Mouse (Mus musculus) cortical plate, adult 2 months (tissue): ENCODE data around the gene D930020B18Rik. TPM values are rescaled to one million over a fixed set of nuclear protein-coding genes. Genes with fewer than 3 reads are reported as not detected.

Experiments used
- H3K27ac ChIP-seq: fragments of 200-500 bp; 2 replicates; pipeline ENCODE4 v1.5.1; 2012; ENCODE audit warnings: low read length, control low read depth, inconsistent platforms; ENCODE audit not compliant: insufficient read depth
- H3K4me1 ChIP-seq: fragments of 200-500 bp; 2 replicates; pipeline ENCODE4 v1.6.1; 2011; ENCODE audit warnings: low read length; ENCODE audit not compliant: control insufficient read depth, insufficient read depth
- H3K4me3 ChIP-seq: fragments of 200-500 bp; 2 replicates; pipeline ENCODE4 v1.5.1; 2011; ENCODE audit warnings: mild to moderate bottlenecking, low read length, control low read depth; ENCODE audit not compliant: insufficient read depth
- CTCF ChIP-seq: fragments of 200-500 bp; IDR thresholded peaks from 2 replicates; pipeline ENCODE4 v1.5.1; 2011; ENCODE audit warnings: mild to moderate bottlenecking, control low read depth, low read length; ENCODE audit not compliant: insufficient read depth; ENCODE audit errors: extremely low read depth
- POLR2A ChIP-seq: fragments of 200-500 bp; IDR thresholded peaks from 2 replicates; pipeline ENCODE4 v1.6.1; 2011; ENCODE audit warnings: mild to moderate bottlenecking, low read length, control low read depth; ENCODE audit not compliant: insufficient read depth; ENCODE audit errors: extremely low read depth
- polyA plus RNA-seq: library from polyadenylated mRNA; depleted of rRNA; stranded (reverse); fragments of >200 nt; gene quantifications from 2 replicates; pipeline ENCODE4 v1.2.3, GENCODE M21; 2012

Gene D930020B18Rik
- polyA plus RNA-seq, 1 experiment = 0.31 TPM

DNA sequence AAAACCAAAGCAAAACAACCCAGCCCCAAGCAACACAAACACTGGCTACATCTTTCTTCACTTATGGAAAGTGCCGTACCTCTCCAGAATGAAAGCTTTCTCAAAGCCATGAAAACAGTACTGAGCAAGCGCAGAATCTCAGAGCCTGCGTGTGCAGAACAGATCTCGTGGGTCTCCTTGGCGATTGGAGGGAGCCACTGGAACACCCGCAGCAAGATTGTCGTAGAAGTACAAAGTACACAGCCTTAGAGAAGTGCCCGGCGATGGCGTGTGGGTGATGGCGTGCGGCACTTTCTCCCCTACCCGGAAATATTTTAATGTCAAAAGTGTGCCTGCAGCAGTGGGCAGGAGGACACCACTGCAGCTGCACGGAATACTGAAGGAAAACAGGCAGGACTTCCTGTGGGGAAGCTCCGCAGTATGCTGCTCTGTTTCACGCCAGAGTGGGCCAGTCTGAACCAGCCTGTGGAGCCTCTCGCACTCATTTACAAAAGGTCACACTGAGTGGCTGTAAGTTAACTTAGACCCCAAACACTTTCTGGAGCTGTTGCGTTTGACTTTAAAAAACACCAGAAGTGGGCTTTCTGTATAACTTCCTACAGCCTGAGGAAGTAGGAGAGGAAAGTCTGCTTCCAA is 51.7 kb downstream of the D930020B18Rik start:
- Histone ChIP-seq H3K4me3 (peak overlapping the region; percentile 19), H3K27ac (no peak overlapping the region), H3K4me1 (no peaks in the 10 kb centered on the region)
- TF ChIP-seq CTCF = no peak
- TF ChIP-seq POLR2A = no peak

DNA sequence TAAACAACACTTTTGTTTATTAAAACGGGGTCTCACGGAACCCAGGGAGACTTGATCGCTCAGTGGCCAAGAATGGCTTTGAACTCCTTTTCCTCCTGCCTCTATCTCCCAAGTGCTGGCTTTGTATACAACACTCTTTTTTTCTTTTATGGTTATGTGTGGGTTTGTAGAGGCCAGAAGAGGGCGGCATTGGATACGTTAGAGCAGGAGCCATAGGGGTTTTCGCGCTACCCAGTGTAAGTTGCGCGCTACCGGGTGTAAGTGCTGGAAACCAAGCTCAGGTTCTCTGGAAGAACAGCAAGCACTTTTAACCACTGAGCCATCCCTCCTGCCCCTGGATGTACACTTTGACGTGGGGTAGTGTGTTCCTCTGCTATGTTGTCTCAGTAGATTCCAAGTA is 53.2 kb downstream of the D930020B18Rik start:
- Histone ChIP-seq H3K27ac (no peak overlapping the region), H3K4me3 (no peak overlapping the region), H3K4me1 (no peaks in the 10 kb centered on the region)
- no peak for TF ChIP-seq CTCF
- no peak for TF ChIP-seq POLR2A

DNA sequence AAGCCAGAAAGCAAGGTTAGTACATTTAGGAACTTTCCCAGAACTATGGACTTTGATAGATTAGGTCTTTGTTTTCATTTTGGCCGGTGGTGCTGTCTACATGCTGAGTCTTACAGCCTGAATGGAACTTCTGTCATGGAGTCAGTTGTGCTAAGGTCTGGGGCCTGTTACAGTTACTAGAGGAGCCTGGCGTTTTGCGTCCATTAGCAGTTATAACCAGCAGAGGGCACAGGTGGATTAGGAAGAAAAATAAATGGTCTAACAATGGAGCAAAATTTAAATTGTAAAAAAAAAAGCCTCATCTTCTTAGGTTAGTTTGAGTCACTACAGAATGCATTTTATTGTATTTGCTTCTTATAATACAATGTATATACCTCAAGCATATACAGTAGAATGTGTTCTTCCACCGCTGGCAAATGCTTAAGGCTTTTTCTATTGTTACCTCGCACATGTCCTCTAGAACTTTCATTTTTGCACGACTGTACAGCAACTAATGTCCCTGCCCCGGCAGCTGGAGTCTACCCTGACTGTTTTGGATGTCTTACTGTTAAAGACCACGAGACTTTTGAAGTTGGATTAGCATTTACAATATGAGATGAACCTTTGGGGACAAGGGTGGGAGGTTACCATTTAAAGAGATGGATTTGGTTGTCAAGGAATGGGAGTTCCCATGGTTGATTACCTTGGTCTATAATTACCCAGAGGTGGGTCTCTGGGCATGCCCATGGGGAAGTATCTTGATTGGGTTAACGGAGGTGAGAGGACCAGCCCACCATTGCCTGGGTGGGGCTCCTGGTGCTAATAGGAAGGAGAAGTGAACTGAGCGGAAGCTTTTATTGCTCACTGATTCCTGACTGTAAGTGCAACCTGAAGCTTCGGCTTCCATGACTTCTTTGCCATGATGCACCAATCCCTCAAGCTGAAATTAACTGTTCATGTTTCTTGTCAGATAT is 60.2 kb downstream of the D930020B18Rik start:
- H3K4me3 ChIP-seq = no peak overlapping the region
- H3K4me1 ChIP-seq = peaks cover 2% of the 10 kb centered on the region
- no peak for TF ChIP-seq POLR2A
- peak; percentile 57 for TF ChIP-seq CTCF
- H3K27ac ChIP-seq = no peak overlapping the region

DNA sequence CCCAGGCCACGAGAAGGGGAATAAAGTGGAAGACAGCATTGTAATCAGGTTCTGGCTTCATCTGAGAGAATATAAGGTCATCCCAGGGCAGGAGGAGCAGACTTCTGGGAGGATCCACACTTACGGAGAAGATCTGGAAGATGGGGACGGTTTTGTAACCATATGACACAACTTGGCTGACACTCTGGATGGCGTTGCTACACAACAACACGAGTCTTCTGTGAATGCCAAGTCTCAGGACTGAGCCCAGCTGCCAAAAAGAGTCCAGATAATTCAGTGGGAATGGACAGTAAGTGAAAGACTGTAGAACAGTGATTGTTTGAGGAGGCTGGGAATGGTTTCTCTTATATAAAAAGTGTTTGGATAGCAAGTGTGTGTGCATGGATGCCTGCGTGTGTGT is 62.2 kb downstream of the D930020B18Rik start:
- H3K4me1 ChIP-seq = peaks cover 2% of the 10 kb centered on the region
- no peak overlapping the region for H3K4me3 ChIP-seq
- no peak for TF ChIP-seq POLR2A
- TF ChIP-seq CTCF = no peak
- no peak overlapping the region for H3K27ac ChIP-seq

DNA sequence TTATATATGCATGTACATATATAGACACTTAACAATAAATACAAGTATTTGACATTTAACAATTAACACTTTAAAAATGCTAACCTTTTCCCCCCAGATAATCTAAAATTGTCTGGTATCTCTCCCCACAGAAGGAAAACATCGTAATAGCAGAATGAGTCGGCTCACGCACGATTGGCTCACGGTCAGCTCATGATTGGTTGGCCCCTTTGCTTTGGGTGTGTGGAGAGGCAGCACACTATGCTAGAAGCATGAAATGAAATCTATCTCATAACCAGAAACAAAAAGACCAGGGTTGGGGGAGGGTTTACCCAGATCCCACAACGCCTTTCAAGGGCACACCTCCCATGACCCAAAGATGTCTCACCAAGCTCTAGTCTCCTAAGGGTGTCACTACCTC is 63.5 kb downstream of the D930020B18Rik start:
- no peak overlapping the region for H3K4me3 ChIP-seq
- H3K27ac ChIP-seq = no peak overlapping the region
- no peak for TF ChIP-seq POLR2A
- peaks cover 2% of the 10 kb centered on the region for H3K4me1 ChIP-seq

DNA sequence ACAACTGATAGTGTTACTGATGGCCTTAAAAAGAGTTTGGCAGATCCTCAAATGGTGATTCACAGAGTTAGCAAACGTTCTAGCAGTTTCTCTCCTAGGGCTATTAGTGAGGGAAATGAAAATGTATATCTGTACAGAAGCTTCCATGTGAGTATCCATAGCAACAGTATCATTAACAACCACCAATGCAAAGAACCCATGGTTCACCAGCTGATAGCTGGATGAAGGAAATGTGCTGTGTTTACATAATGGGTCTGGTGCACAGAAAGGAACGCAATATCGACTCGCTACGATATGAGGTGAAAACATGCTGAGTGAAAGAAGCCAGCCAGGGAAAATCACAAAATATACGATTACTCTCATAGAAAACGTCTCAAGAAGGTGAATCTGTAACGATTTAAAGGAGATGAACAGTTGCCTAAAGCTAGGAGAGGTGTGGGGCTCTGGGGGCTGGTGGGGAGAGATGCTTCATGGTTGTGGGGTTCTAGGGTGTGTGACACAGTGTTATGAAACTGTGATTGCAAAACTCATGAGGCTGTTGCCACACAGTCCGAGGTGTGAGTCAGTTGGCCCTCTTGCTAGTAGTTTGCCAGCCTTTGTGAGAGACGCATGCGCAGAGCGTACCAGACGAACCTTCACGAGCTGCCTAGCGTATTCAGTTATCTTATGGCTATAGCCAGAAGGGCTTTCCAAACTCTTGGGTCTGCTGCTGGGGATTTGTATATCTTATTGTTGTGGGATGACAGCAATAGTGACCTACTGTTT is 64.2 kb downstream of the D930020B18Rik start:
- Histone ChIP-seq H3K4me3 (no peak overlapping the region), H3K27ac (no peak overlapping the region), H3K4me1 (peaks cover 2% of the 10 kb centered on the region)
- TF ChIP-seq CTCF = no peak
- no peak for TF ChIP-seq POLR2A

DNA sequence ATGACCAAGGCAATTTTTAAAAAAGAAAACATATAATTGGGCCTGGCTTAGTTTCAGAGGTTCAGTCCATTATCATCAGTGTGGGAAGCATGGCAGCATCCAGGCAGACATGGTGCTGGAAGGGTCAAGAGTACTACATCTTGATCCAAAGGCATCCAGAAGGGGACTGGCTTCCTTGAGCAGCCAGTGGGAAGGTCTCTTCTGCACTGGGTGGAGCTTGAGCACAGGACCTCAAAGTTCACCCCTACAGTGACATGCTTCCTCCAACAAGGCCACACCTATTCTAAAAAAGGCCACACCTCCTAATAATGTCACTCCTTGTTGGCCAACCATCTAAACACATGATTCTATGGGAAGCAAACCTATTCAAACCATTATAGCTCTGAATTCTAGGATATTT is 75.5 kb downstream of the D930020B18Rik start:
- Histone ChIP-seq H3K27ac (no peak overlapping the region), H3K4me3 (no peak overlapping the region), H3K4me1 (no peaks in the 10 kb centered on the region)
- TF ChIP-seq CTCF = no peak
- TF ChIP-seq POLR2A = no peak

DNA sequence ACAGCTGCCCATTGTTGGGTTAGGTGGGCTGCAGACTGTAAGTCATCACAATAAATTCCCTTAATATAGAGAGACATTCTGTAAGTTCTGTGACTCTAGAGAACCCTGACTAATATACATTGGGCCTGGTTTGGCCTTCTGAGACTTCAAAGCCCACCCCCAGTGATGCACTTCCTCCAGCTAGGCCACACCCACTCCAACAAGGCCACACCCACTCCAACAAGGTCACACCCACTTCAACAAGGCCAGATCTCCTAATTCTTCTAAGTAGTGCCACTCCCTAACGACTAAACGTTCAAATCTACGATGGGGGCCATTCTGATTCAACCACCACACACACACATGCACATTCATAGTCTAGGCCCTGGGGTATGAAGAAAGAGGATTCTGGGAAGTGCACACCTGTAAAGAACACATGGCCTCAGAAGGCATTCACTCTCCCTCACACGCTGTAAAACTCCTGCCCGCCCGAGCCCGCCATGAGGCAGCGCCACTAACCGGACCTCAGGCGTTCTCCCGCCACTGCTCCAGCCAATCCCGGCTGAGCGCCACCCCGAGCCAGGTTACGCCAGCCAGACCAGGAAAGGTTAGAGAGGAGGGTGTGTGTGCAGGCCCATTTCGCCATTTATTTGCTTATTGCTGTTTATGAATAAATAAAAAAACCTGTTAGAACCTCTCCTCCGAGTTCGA is 77.7 kb downstream of the D930020B18Rik start:
- no peaks in the 10 kb centered on the region for H3K4me1 ChIP-seq
- no peak overlapping the region for H3K4me3 ChIP-seq
- H3K27ac ChIP-seq = no peak overlapping the region
- TF ChIP-seq CTCF (no peak), POLR2A (no peak)

DNA sequence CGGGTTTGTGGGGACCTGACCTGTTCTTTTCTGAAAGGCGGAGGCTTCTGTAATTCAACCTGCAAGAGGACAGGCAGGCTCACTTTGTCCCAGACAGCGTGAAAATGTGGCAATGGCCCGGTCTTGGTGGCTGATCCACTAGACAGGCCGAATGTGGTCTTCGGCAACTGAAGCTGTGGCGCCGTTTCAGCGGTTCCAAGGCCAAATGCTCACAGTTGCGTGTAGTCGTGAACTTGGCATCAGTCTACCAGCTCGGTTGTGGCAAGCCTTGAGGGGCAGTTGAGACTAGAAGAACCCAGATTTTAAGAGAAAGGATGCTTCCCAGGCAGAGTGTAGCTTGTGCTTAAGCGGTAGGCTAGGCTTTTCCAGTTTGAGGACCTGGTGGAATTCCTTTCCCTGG is 79.3 kb downstream of the D930020B18Rik start:
- no peaks in the 10 kb centered on the region for H3K4me1 ChIP-seq
- no peak overlapping the region for H3K27ac ChIP-seq
- H3K4me3 ChIP-seq = no peak overlapping the region
- TF ChIP-seq POLR2A = no peak
- no peak for TF ChIP-seq CTCF
